Mouse (Mus musculus): ENCODE data around the gene Stra6l. TPM values are rescaled to one million over a fixed set of nuclear protein-coding genes. Genes with fewer than 3 reads are reported as not detected.

Stra6l gene
- total and polyA plus RNA-seq, 3 experiments: 0.06 TPM; not detected in 2

DNA sequence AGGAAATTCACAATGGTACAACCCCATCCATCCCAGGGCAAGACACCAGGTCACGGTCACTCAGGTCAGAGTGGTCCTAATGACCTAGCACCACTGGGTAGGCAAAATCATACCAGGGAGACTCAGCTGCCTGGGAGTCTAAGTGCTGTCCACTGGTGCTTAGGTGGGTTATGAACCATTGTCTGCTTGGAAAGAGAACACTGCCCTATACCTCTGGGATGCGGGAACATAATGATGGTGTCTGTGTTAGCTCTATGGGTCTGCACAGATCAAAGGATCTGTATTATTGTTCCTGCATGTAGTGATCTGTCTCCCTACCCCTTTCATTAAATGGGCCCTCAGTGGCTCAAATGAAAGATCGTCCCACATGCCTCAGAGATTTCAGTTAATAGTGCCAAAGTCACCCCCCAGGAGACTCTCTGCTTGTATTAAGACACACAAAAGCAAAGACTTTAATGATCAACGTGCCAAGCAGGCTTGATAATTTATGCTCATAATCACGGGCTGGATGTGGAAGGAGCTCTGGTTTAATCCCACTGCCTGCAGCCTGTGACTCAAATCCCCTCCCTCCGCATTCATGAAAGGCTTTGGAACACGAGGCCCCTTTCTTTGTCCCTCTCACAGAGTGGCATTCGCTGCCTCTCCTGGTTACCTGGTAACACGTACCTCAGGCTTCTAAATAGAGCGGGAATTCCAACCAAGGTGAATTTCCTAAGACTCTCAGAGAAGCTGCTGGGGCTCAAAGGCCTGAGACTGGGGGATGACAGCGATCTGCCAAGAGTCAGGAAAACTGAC, 25.5 kb upstream of the Stra6l start:
- intact Hi-C loops (cut with DNase I): no loop called here
- no peak overlapping the region for H3K27ac ChIP-seq
- peaks cover 6% of the 10 kb centered on the region; the same call in 1 of the 2 replicates for H3K27me3 ChIP-seq (ENCODE audit: control insufficient read depth, insufficient read depth, low read length)
- 51% methylated on average over 11 of the region's 11 CpGs for WGBS
- no peak overlapping the region for H3K9ac ChIP-seq (ENCODE audit: low read depth, low read length)
- TF ChIP-seq CTCF (IDR thresholded peaks at IDR 0.05) (no peak), POLR2A (IDR thresholded peaks at IDR 0.05; ENCODE audit: insufficient read depth, low read depth, low read length) (no peak), EP300 (IDR thresholded peaks at IDR 0.05; ENCODE audit: insufficient read depth, low read depth, low read length) (no peak)
- no peaks in the 10 kb centered on the region for H3K36me3 ChIP-seq (ENCODE audit: control insufficient read depth, insufficient read depth, low read length)
- H3K4me3 ChIP-seq: no peak overlapping the region
- peaks cover 5% of the 10 kb centered on the region for H3K4me1 ChIP-seq (ENCODE audit: control insufficient read depth, insufficient read depth, low read length)
- DNase-seq: no peak
- no peaks in the 10 kb centered on the region for H3K79me2 ChIP-seq (replicated peaks; ENCODE audit: control insufficient read depth, insufficient read depth, low read length)

DNA sequence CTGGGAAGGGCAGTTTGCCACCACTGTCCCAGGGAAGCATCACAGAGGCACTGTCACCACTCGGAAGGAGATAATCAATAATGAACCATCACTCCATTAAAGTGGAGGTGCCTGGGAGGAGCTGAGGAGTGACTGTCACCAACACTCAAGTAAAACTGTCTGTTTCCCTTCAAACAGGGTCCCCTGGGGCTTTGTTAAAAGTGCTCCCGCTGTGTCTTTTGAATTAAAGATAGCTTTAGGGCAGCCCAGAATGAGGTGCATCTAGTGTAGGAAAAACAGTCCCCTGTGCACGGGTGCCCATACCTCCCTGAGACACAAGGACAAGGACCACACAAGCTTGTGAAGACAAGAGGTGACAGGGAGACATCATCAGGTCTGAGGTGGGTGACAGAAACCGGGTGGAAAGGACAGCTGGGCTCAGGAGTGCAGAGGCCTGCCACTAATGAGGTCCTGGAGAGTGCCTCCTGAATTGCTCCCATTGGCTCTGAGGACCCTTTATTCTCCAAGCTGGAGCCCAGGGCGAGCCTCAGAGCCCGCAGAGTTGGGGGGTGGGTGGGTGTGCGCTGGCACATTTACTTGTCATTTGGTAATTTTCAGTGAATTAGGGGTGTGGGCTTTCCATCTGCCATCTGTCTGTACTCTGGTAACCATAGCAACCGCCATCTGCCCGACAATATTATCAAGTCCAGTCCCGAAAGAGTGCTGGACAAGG, 24.3 kb upstream of the Stra6l start:
- Histone ChIP-seq H3K4me3 (no peak overlapping the region), H3K79me2 (replicated peaks; ENCODE audit: control insufficient read depth, insufficient read depth, low read length) (no peaks in the 10 kb centered on the region), H3K27me3 (ENCODE audit: control insufficient read depth, insufficient read depth, low read length) (peaks cover 6% of the 10 kb centered on the region; the same call in 1 of the 2 replicates), H3K36me3 (ENCODE audit: control insufficient read depth, insufficient read depth, low read length) (no peaks in the 10 kb centered on the region), H3K9ac (ENCODE audit: low read depth, low read length) (no peak overlapping the region), H3K4me1 (ENCODE audit: control insufficient read depth, insufficient read depth, low read length) (peaks cover 5% of the 10 kb centered on the region), H3K27ac (no peak overlapping the region)
- TF ChIP-seq CTCF (IDR thresholded peaks at IDR 0.05): no peak
- no peak for TF ChIP-seq EP300 (IDR thresholded peaks at IDR 0.05; ENCODE audit: insufficient read depth, low read depth, low read length)
- TF ChIP-seq POLR2A (IDR thresholded peaks at IDR 0.05; ENCODE audit: insufficient read depth, low read depth, low read length): no peak
- 29% methylated on average over 10 of the region's 10 CpGs for WGBS
- DNase-seq: no peak
- intact Hi-C loops (cut with DNase I): no loop called here

DNA sequence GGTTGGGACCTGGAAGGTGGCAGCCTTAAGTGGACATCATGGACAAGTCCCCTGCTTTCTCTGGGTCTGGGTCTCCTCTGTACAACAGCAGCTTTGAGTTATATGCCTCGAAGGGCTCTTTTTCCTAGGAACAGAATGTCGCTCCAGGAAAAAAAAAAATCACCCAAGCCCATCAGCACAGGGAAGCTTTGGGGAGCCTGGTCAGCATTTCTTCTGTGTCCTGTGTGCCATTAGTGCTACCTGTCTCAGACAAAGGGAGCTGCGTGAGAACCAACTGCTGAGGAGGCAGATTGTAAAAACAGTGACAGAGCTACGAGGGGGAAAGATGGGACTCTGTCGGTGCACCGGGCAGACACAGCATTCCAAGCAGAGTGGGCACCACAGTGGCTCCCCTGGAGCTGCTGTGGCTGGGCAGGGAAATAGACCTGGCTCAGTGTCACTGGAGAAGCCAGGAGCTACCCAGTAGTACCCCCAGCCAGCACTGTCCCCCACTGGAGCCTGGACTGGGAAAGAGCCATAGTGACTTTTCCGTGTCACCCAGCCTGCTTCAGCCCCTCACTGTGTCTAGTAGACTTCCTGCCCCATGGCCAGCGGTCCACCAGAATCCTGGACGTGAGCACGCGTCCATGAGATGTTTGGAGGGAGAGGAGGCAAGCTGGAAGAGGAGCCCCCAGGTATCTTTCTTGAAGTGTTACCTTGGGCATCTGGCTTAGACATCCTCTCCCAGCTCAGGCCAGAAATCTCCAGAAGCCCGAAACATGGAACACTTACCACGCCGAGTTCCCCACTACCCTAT, 23.5 kb upstream of the Stra6l start:
- Histone ChIP-seq H3K4me1 (ENCODE audit: control insufficient read depth, insufficient read depth, low read length) (no peaks in the 10 kb centered on the region; the same call in 1 of the 2 replicates), H3K9ac (ENCODE audit: low read depth, low read length) (no peak overlapping the region), H3K4me3 (no peak overlapping the region), H3K36me3 (ENCODE audit: control insufficient read depth, insufficient read depth, low read length) (no peaks in the 10 kb centered on the region), H3K79me2 (replicated peaks; ENCODE audit: control insufficient read depth, insufficient read depth, low read length) (no peaks in the 10 kb centered on the region), H3K27ac (no peak overlapping the region), H3K27me3 (ENCODE audit: control insufficient read depth, insufficient read depth, low read length) (peaks cover 6% of the 10 kb centered on the region; the same call in 1 of the 2 replicates)
- WGBS: 43% methylated on average over 14 of the region's 14 CpGs
- no peak for DNase-seq
- intact Hi-C loops (cut with DNase I): no loop called here
- TF ChIP-seq EP300 (IDR thresholded peaks at IDR 0.05; ENCODE audit: insufficient read depth, low read depth, low read length) (no peak), CTCF (IDR thresholded peaks at IDR 0.05) (no peak), POLR2A (IDR thresholded peaks at IDR 0.05; ENCODE audit: insufficient read depth, low read depth, low read length) (no peak)

DNA sequence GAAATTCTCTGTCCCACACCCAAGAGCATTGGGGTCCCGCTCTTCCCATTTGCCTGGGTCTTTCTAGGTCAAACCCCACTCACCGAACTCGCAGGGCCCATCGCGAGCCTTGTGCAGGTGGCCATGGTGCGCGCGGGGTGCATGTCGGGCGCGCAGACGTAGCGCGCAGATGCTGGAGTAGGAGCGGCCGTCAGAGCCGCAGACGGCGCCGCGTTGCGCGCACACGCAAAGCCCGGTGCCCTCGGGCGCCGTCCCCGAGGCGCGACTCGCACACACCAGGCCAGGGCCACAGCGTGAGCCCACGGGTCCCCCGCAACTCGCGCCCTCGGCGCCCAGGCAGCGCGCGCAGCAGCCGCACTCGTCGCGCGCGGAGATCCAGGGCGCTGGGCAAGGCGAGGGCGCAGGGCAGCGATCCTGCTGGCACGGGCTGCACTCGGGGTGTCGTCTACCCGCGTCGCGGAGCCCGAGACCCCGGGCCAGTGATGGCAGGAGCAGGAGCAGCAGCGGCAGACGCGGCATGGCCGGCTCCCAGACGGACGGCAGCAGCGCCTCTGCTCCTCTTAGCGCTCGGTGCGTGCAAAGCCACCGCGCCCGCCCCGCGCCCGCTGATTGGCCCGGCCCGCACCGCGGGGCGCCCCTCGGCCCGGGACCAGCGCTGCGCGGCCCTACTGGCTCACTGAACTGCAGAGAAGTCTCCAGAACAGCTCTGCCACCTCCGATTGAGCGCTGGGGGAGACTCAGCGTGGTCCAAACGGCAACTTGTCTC, 22.0 kb upstream of the Stra6l start, which contains the start of gene Igfbpl1:
TSS of gene Igfbpl1 (minus strand) at position 649 of the 766 bp plus-strand sequence.
- H3K27ac ChIP-seq: no peak within 1 kb of the TSS
- H3K4me3 ChIP-seq: no peak within 1 kb of the TSS
- DNase-seq: no peak
- H3K27me3 ChIP-seq (ENCODE audit: control insufficient read depth, insufficient read depth, low read length): peaks cover 6% of the 10 kb centered on the region; the same call in 1 of the 2 replicates
- no peaks in the 10 kb centered on the region for H3K4me1 ChIP-seq (ENCODE audit: control insufficient read depth, insufficient read depth, low read length)
- TF ChIP-seq CTCF (IDR thresholded peaks at IDR 0.05): no peak
- TF ChIP-seq POLR2A (IDR thresholded peaks at IDR 0.05; ENCODE audit: insufficient read depth, low read depth, low read length): no peak
- TF ChIP-seq EP300 (IDR thresholded peaks at IDR 0.05; ENCODE audit: insufficient read depth, low read depth, low read length): no peak
- H3K9ac ChIP-seq (ENCODE audit: low read depth, low read length): no peak within 1 kb of the TSS
- WGBS: 2% methylated on average over 91 of the region's 91 CpGs
- H3K36me3 ChIP-seq (ENCODE audit: control insufficient read depth, insufficient read depth, low read length): no peaks in the 10 kb centered on the region
- H3K79me2 ChIP-seq (replicated peaks; ENCODE audit: control insufficient read depth, insufficient read depth, low read length): no peaks in the 10 kb centered on the region
- intact Hi-C loops (cut with DNase I): no loop called here

All from heart, adult 2 months (tissue).